Mouse (Mus musculus) forebrain, embryonic 12.5 days (tissue): ENCODE measurements at regions not wholly inside any gene's neighbourhood (a gene's known extent, or its start where the extent isn't known, plus 50 kb on each side); places are given as distances from the start of the nearest gene placed in this dataset.

Experiments
- ATAC-seq: fragments of 200-750 bp; cut with Nextera tagmentation; 2 replicates; pipeline ENCODE4 v1.8.0; 2017; ENCODE audit warnings: moderate TSS enrichment; ENCODE audit not compliant: low FRiP score
- H3K27ac ChIP-seq: fragments of 300-500 bp; sonication (generic); 2 replicates; pipeline ENCODE4 v1.5.1; 2016; ENCODE audit warnings: mild to moderate bottlenecking
- H3K27me3 ChIP-seq: fragments of 300-500 bp; sonication (generic); 2 replicates; pipeline ENCODE4 v1.6.1; 2016; ENCODE audit warnings: mild to moderate bottlenecking
- H3K36me3 ChIP-seq: fragments of 300-500 bp; sonication (generic); replicated peaks from 2 replicates; pipeline ENCODE4 v1.6.1; 2016; ENCODE audit warnings: mild to moderate bottlenecking
- H3K4me1 ChIP-seq: fragments of 300-500 bp; sonication (generic); 2 replicates; pipeline ENCODE4 v1.6.1; 2016
- H3K4me2 ChIP-seq: fragments of 300-500 bp; sonication (generic); 2 replicates; pipeline ENCODE4 v1.6.1; 2016; ENCODE audit warnings: mild to moderate bottlenecking, moderate library complexity
- H3K4me3 ChIP-seq: fragments of 300-500 bp; sonication (generic); replicated peaks from 2 replicates; pipeline ENCODE4 v1.5.1; 2016; ENCODE audit warnings: mild to moderate bottlenecking
- H3K9ac ChIP-seq: fragments of 300-500 bp; sonication (generic); 2 replicates; pipeline ENCODE4 v1.6.1; 2016; ENCODE audit warnings: mild to moderate bottlenecking
- H3K9me3 ChIP-seq: fragments of 300-500 bp; sonication (generic); 2 replicates; pipeline ENCODE4 v1.6.1; 2016
- WGBS: fragments of 180-500 bp; shearing (Covaris S2); methylation state at CpG from one replicate; pipeline ENCODE4 v1.1.7; 2016; 5-methylcytosine and 5-hydroxymethylcytosine counted together

DNA sequence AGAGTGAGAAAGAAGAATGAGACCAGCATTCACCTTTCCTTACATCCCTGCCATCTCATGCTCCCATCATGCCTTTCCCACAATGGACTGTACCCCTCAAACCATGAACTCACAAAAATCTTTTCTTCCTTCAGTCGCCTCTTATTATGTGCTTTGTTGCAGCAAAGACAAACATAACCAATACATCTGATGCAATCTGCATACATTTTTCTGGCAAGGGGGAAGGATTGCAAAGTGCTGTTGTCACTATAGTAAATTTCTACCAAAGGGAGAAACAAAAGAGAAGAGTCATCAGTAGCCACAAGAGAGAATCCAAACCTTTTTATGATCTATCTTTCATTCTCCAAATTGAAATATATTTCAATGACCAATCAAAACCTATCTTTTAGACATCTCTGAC is 884.4 kb downstream of the Gsdmc2 start:
- no peak overlapping the region for H3K4me2 ChIP-seq
- no peaks in the 10 kb centered on the region for H3K27me3 ChIP-seq
- ATAC-seq: no peak
- no peaks in the 10 kb centered on the region for H3K9me3 ChIP-seq
- no peak overlapping the region for H3K4me3 ChIP-seq
- no peaks in the 10 kb centered on the region for H3K36me3 ChIP-seq
- no peak overlapping the region for H3K9ac ChIP-seq
- H3K4me1 ChIP-seq: no peaks in the 10 kb centered on the region
- WGBS: 91% methylated on average over 1 of the region's 1 CpGs
- no peak overlapping the region for H3K27ac ChIP-seq

DNA sequence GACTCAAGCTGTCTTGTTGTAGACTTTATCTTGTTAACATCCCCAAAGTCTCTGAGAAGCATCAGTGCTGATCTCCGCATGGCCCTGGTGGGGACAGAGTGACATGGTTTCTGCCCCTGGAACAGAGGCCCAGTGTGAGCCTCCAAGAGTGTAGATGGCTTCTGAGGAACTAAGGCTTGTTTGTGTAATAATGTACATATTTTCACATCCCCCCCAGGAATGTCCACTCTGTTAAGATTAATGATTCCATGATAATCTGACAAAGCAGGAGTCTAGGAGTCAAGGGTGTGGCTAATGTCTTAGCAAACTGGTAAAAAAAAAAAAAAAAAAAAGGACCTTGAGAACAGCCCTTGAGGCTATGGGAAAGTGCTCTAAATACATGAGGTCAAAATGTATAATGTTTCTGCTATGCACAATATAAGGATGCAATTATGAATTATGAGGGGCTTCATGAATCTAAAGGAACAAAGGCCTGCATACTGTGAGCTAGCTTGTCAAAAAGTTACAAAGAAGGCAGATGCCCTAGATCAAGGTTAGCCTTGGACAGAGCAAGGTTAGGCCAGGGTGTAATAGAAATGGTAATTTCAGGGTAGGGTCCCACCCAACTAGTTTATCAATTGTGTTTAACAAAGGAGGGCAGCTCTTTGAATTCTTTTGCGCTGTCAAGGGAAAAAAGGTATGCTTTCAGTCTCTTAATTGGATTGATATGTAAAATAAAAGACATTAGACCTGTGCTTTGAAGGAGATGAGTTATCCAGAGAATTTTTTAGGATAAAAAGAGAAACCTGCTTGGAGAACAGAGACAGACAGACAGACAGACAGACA is 886.3 kb downstream of the Gsdmc2 start:
- H3K9me3 ChIP-seq: no peaks in the 10 kb centered on the region
- H3K27me3 ChIP-seq: no peaks in the 10 kb centered on the region
- no peak overlapping the region for H3K4me2 ChIP-seq
- ATAC-seq: no peak
- no peaks in the 10 kb centered on the region for H3K36me3 ChIP-seq
- no peak overlapping the region for H3K27ac ChIP-seq
- H3K9ac ChIP-seq: no peak overlapping the region
- H3K4me1 ChIP-seq: no peaks in the 10 kb centered on the region
- 91% methylated on average over 2 of the region's 2 CpGs for WGBS
- H3K4me3 ChIP-seq: no peak overlapping the region

DNA sequence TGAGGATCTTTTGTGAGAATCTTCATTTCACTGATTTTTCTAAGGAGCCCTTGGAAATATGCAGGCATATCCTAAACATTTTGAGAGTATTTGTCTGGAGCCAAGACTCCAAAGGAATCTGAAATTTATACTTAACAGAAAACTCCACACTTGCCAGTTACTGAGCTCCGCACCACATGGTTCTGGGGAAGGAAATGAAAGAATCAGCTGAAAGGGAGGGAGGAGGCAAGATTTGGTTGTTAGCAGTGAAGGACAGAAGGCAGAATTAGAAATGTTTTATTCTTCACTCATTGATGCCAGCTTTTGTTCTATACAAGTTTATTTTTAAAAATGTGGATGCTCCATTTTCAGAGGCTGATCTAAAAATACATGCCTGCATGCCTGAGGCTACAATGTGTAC is 890.1 kb downstream of the Gsdmc2 start:
- H3K9me3 ChIP-seq: no peaks in the 10 kb centered on the region
- H3K36me3 ChIP-seq: no peaks in the 10 kb centered on the region
- H3K27ac ChIP-seq: no peak overlapping the region
- ATAC-seq: no peak
- H3K9ac ChIP-seq: no peak overlapping the region
- 89% methylated on average over 1 of the region's 1 CpGs for WGBS
- H3K4me3 ChIP-seq: no peak overlapping the region
- H3K4me1 ChIP-seq: no peaks in the 10 kb centered on the region; the same call in 1 of the 2 replicates
- no peaks in the 10 kb centered on the region for H3K27me3 ChIP-seq
- no peak overlapping the region for H3K4me2 ChIP-seq

DNA sequence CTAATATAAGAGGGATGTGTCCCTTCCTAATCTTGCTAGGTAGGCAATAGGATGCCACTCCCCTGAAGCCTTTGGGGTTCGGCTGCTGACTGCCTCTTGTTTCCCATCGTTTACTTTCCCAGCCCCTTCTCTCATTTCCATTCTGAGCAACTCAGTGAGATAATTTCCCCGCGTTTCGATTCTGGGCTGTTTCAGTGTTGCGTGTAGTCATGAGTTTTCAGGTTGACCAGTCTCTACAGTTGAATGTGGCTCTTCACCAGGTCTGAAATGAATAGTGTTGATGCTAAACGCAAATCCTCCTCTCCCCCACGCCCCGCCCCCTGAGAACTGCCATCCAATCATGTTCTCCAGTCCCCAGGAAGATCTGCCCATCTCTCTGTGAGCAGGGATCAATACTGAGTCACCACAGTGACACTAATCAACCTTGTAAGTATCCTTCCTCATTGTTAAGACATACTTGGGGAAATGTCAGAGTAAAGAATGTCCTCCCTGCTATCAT is 890.6 kb downstream of the Gsdmc2 start:
- ATAC-seq: no peak
- no peaks in the 10 kb centered on the region for H3K36me3 ChIP-seq
- WGBS: 77% methylated on average over 9 of the region's 9 CpGs
- H3K4me2 ChIP-seq: no peak overlapping the region
- H3K27me3 ChIP-seq: no peaks in the 10 kb centered on the region
- H3K4me1 ChIP-seq: no peaks in the 10 kb centered on the region; the same call in 1 of the 2 replicates
- no peaks in the 10 kb centered on the region for H3K9me3 ChIP-seq
- no peak overlapping the region for H3K4me3 ChIP-seq
- H3K27ac ChIP-seq: no peak overlapping the region
- no peak overlapping the region for H3K9ac ChIP-seq

DNA sequence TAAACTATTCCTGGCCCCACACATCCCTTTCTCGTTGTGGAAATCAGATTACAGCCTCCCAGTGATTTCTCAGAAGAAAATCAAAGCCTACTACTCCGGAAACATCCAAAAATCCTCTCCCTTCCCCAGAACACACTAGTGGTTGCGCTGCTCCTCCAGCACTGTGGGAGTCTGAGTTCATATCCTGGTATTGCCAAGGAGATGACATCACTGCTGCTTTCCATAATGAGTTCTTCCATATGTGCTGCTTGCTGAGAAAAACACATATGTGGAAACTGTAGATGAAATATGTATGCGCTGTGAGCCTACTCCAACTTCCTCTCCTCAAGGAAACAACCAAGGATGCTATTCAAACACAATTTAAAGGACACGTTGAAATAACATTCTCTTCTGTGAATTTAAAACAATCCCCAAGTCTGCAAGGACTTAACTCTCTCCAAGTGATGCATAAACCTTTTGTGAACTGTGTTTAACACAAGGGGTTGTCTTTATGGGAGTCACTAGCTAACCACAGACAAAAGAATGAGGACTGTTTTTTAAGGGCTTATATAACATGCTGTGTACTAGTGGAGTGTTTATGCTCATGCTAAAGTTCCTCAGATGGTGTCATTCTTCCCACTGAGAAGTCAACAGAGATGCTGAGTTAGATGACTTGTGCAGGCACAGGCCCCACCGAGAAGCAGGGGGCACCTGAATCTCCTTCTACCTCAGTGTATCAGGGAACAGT is 891.6 kb downstream of the Gsdmc2 start:
- 74% methylated on average over 6 of the region's 6 CpGs for WGBS
- no peaks in the 10 kb centered on the region for H3K9me3 ChIP-seq
- H3K27me3 ChIP-seq: no peaks in the 10 kb centered on the region
- no peak overlapping the region for H3K9ac ChIP-seq
- no peak overlapping the region for H3K4me3 ChIP-seq
- no peak overlapping the region for H3K27ac ChIP-seq
- no peak for ATAC-seq
- H3K4me1 ChIP-seq: no peaks in the 10 kb centered on the region; the same call in 1 of the 2 replicates
- no peak overlapping the region for H3K4me2 ChIP-seq
- H3K36me3 ChIP-seq: no peaks in the 10 kb centered on the region

DNA sequence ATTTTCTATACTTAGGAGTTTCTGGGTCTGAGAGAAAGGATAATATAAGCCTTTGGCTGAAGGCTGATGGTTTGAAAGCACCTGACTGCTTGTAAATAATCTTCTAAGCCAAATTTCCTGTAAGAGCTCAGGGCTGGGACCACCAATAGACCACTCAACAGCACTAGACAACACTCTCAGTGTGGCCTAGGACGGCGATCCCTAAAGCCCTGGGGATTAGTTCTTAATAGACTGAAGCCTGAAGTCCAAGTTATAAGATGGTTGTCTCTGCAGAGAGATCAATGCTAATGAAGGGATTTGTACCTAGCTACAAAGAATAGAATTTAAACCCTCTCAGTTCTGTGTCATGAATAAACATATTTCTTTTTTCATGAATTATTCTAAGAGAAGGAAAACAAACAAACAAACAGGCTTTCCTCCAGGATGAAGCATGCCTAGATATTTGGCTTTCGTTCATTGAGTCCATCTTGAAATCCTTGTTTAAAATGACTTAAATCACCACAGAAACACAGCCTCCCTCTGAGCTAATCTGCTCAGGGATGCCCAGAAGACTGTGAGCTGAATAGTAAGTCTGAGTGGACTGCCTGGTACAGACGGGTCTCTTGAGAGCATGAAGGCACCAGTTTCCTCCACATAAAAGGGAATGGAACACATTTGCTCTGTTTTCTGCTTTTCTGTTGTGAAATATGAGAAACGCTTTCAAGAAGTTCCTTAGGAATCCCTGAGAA is 892.3 kb downstream of the Gsdmc2 start:
- 49% methylated on average over 5 of the region's 5 CpGs for WGBS
- ATAC-seq: no peak

DNA sequence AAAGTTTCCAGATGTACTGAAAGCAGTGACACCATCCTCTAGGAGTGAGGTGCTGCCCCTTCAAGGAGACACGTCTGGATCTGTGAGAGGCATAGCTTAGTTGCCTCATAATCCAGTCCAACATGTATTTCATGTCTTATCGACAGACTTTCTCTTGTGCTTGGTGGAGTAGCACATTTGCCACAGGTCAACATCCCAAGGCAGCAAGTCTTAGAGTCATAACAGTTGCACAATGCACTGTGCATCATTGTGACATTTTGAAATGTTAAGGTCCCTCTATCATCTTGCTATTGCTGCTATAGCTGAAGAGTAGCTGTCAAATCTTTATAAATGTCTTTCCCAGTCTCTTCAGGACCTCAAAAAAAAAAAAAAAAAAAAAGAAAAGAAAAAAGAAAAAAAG is 905.6 kb downstream of the Gsdmc2 start:
- H3K27me3 ChIP-seq: no peaks in the 10 kb centered on the region
- H3K4me3 ChIP-seq: no peak overlapping the region
- 91% methylated on average over 2 of the region's 2 CpGs for WGBS
- no peak for ATAC-seq
- H3K9ac ChIP-seq: no peak overlapping the region
- H3K4me2 ChIP-seq: no peak overlapping the region
- no peaks in the 10 kb centered on the region for H3K4me1 ChIP-seq
- H3K36me3 ChIP-seq: no peaks in the 10 kb centered on the region
- H3K9me3 ChIP-seq: no peaks in the 10 kb centered on the region
- H3K27ac ChIP-seq: no peak overlapping the region

More for the DNA sequence above, 892.3 kb downstream of the Gsdmc2 start:
- Histone ChIP-seq H3K36me3 (no peaks in the 10 kb centered on the region), H3K4me2 (no peak overlapping the region), H3K4me3 (no peak overlapping the region), H3K27ac (no peak overlapping the region), H3K27me3 (no peaks in the 10 kb centered on the region), H3K9ac (no peak overlapping the region), H3K4me1 (no peaks in the 10 kb centered on the region; the same call in 1 of the 2 replicates), H3K9me3 (no peaks in the 10 kb centered on the region)

DNA sequence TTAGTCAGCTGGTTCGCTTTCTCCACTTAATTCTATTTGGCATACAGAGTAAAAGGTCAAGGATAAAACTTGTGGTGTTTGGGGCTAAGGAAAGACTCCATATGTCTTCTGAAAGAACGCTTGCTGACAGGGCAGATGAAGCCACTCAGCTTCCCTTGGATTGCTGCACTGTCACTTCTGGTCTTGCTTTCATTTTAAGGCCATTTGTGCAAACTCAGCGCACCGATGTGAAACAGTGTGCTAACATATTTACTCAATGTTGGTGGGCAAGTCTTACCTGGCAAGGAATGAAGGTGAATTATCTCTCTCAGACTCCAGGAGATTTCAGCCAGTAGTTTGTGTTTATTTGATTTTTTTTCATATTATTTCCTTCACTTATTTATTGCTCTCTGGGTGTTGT is 907.2 kb downstream of the Gsdmc2 start:
- WGBS: 87% methylated on average over 4 of the region's 4 CpGs

DNA sequence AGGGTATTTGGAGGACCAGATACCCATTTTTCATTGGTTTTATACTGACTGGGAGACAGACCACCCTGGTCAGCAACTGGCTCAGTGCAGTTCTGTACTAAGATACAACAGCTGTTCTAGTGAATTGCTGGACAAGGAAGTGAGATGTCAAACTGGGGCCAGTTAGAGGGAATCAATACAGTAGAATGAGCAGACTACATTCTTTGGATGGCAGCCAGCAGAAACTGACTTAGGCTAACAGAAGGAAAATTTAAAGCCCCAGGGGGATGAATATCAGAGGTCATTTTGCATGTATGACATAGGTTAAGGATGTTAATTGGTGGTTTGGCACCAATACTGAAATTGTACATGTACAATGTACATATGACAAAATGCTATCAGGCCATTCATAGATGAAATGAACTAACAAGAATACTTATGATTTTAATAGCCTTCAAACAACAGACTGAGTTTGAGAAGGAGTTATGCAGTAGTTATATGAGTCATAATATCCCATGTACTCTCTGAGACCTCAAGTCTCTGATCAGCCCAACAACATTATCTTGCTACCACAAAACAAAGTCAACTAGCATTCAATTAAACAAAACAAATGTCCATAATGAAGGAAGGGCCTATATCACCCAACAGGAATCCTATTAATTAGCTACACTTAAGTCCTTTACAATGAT is 910.3 kb downstream of the Gsdmc2 start:
- Histone ChIP-seq H3K9ac (no peak overlapping the region), H3K4me3 (no peak overlapping the region), H3K27me3 (no peaks in the 10 kb centered on the region), H3K9me3 (no peaks in the 10 kb centered on the region), H3K36me3 (no peaks in the 10 kb centered on the region), H3K4me1 (no peaks in the 10 kb centered on the region), H3K27ac (no peak overlapping the region), H3K4me2 (no peak overlapping the region)
- ATAC-seq: no peak

More for the DNA sequence above, 907.2 kb downstream of the Gsdmc2 start:
- Histone ChIP-seq H3K4me3 (no peak overlapping the region), H3K9me3 (no peaks in the 10 kb centered on the region), H3K9ac (no peak overlapping the region), H3K27ac (no peak overlapping the region), H3K4me2 (no peak overlapping the region), H3K27me3 (no peaks in the 10 kb centered on the region), H3K36me3 (no peaks in the 10 kb centered on the region), H3K4me1 (no peaks in the 10 kb centered on the region)
- no peak for ATAC-seq

DNA sequence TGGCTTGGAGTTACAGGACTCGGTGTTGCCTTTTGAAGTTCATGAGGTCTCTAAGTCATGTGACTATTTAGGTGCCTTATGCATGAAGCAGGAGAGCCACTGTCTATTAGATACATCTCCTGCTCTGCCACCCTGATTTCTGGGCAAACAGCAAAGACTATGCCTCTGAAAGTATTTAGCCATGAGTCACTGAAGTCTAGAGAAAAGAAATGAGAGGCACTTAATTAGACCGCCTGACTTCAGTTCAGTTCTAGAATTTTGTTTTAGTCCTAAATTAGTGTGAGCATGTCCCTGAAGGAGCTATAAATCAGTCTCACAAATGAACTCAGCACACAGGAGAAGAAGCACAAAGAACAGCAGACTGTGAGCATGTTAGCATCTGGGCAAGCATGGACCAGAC is 924.5 kb downstream of the Gsdmc2 start:
- Histone ChIP-seq H3K27me3 (no peaks in the 10 kb centered on the region), H3K9ac (no peak overlapping the region), H3K4me3 (no peak overlapping the region), H3K4me1 (no peaks in the 10 kb centered on the region), H3K36me3 (no peaks in the 10 kb centered on the region), H3K4me2 (no peak overlapping the region), H3K9me3 (no peaks in the 10 kb centered on the region), H3K27ac (no peak overlapping the region)
- 86% methylated on average over 2 of the region's 2 CpGs for WGBS
- no peak for ATAC-seq

DNA sequence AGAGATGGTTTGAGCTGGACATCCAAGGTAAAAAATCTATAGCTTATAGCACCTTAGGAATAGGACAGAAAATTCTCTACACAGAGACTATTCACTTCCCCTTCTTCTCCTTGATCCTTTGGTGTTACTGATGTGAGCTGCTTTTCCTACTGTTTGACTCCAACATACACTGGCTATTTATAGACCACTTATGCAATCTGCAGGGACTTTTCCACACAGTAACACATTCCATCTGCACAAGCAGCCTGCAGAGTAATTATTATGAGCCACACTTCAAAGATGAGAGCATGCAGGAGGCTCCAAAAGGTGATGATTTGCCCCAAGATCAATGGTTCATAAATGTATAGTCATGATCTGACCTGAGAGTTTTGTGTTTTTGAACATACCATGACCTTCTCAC is 925.7 kb downstream of the Gsdmc2 start:
- Histone ChIP-seq H3K4me3 (no peak overlapping the region), H3K9me3 (no peaks in the 10 kb centered on the region), H3K27ac (no peak overlapping the region), H3K27me3 (no peaks in the 10 kb centered on the region), H3K4me2 (no peak overlapping the region), H3K9ac (no peak overlapping the region), H3K4me1 (no peaks in the 10 kb centered on the region), H3K36me3 (no peaks in the 10 kb centered on the region)
- ATAC-seq: no peak

DNA sequence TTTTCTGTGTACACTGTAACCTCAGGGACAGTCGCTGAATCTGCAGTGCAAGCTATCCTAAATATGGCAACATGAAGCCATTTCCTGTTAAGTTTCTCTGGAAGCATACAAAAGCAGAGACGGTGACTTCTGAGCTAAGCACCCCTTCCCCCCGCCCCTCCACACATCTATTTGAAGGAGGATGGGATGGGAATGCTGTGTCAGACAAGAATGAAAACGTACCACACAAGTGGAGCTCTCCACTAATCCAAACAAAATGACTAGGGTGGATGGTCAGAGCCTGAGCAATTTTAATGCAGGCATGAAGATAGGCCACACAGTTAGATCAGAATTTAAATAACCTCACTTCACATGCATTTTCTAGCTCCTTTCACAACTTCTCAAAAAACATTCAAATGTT is 936.6 kb downstream of the Gsdmc2 start:
- no peak overlapping the region for H3K9ac ChIP-seq
- H3K4me3 ChIP-seq: no peak overlapping the region
- no peaks in the 10 kb centered on the region for H3K9me3 ChIP-seq
- H3K36me3 ChIP-seq: no peaks in the 10 kb centered on the region
- WGBS: 56% methylated on average over 4 of the region's 4 CpGs
- no peak overlapping the region for H3K27ac ChIP-seq
- no peak for ATAC-seq
- peaks cover 4% of the 10 kb centered on the region for H3K4me1 ChIP-seq
- peaks cover 6% of the 10 kb centered on the region for H3K27me3 ChIP-seq
- H3K4me2 ChIP-seq: no peak overlapping the region
